Mouse (Mus musculus) midbrain, embryonic 10.5 days (tissue): ENCODE data around the gene Ifi35. TPM values are rescaled to one million over a fixed set of nuclear protein-coding genes. Genes with fewer than 3 reads are reported as not detected.

Source experiments
- DNase-seq: peaks from one replicate; pipeline ENCODE4 v3.0.0-alpha.2; 2017; ENCODE audit warnings: low spot score
- H3K27ac ChIP-seq: fragments of 300-500 bp; sonication (generic); replicated peaks from 2 replicates; pipeline ENCODE4 v1.5.1; 2016; ENCODE audit warnings: mild to moderate bottlenecking
- H3K27me3 ChIP-seq: fragments of 300-500 bp; sonication (generic); 2 replicates; pipeline ENCODE4 v1.6.1; 2016; ENCODE audit warnings: low read depth, mild to moderate bottlenecking; ENCODE audit not compliant: poor library complexity, severe bottlenecking
- H3K36me3 ChIP-seq: fragments of 300-500 bp; sonication (generic); 2 replicates; pipeline ENCODE4 v1.6.1; 2016; ENCODE audit warnings: mild to moderate bottlenecking, moderate library complexity
- H3K4me1 ChIP-seq: fragments of 300-500 bp; sonication (generic); 2 replicates; pipeline ENCODE4 v1.6.1; 2016
- H3K4me3 ChIP-seq: fragments of 300-500 bp; sonication (generic); 2 replicates; pipeline ENCODE4 v1.5.1; 2016; ENCODE audit warnings: mild to moderate bottlenecking, moderate library complexity
- H3K9me3 ChIP-seq: fragments of 300-500 bp; sonication (generic); replicated peaks from 2 replicates; pipeline ENCODE4 v1.6.1; 2016; ENCODE audit warnings: mild to moderate bottlenecking
- WGBS: fragments of 180-500 bp; shearing (Covaris S2); methylation state at CpG from one replicate; pipeline ENCODE4 v1.1.7; 2016; 5-methylcytosine and 5-hydroxymethylcytosine counted together
- polyA plus RNA-seq: library from polyadenylated mRNA; unstranded; fragments of >200 nt; fragmentation: Nextera tagmentation; extraction: Ambion mirVana; gene quantifications from 2 replicates; pipeline ENCODE4 v1.2.1, GENCODE M21; 2016

Gene Ifi35
- polyA plus RNA-seq, 1 experiment from 2014 or later, result 4.0 TPM

DNA sequence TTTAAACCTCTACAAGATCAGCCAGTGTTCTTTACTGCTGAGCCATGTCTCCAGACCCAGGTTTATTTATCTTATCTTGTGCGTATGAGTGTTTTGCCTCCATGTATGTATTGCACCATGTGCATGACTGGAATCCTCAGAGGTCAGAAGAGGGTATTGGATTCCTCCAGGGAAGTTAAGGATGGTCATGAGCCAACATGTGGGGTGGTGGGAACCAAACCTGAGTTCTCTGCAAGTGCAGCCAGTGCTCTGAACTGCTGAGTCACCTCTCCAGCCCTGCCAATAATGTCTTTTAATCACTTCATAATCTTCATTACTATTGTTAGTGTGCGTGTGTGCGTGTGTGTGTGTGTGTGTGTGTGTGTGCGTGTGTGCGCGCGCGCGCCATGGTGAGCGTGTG lies 3.3 kb downstream of the Ifi35 start:
- Histone ChIP-seq H3K27ac (no peak overlapping the region), H3K27me3 (no peaks in the 10 kb centered on the region), H3K4me3 (no peak overlapping the region), H3K36me3 (peaks cover 5% of the 10 kb centered on the region), H3K9me3 (no peaks in the 10 kb centered on the region), H3K4me1 (peaks cover 11% of the 10 kb centered on the region)
- 92% methylated on average over 10 of the region's 10 CpGs for WGBS
- DNase-seq, result no peak

DNA sequence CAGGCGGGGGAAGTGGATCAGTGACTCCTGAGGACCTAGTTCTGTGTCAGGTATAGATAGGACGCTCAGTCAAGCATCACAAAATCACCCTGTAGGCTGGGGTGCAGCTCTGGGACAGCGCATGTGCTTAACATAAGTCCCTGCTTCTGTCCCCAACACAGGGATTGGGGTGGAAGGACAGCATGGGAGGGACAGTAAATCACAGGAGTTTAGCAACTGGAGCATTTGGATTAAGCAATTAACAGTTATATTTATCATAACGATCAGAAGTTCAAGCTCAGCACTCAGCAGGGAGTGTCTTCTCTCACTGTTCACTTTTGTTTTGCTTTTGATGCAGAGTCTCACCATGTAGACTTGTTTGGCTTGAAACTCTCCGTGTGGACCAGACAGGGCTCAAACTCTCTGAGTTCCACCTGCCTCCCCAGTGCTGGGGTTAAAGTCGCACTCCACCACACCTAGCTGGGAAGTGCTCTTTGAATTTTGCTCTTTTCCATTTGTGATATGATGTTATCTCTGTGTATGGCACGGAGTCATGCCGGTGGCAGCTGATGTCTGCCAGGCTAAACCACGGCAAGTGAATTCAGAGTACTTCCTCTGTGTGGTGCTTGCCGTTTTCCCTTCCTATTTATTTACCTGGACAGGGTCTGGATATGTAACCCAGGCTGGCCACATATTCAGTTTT lies 4.0 kb downstream of the Ifi35 start:
- 83% methylated on average over 10 of the region's 10 CpGs for WGBS
- H3K27ac ChIP-seq, result no peak overlapping the region
- DNase-seq, result no peak
- no peaks in the 10 kb centered on the region for H3K9me3 ChIP-seq
- no peak overlapping the region for H3K4me3 ChIP-seq
- H3K36me3 ChIP-seq, result no peaks in the 10 kb centered on the region
- peaks cover 11% of the 10 kb centered on the region for H3K4me1 ChIP-seq
- H3K27me3 ChIP-seq, result no peaks in the 10 kb centered on the region

- 55% methylated on average over 6 of the region's 6 CpGs for WGBS
- Histone ChIP-seq H3K27me3 (no peaks in the 10 kb centered on the region), H3K36me3 (peaks cover 21% of the 10 kb centered on the region), H3K9me3 (no peaks in the 10 kb centered on the region), H3K4me3 (no peak overlapping the region), H3K4me1 (peaks cover 23% of the 10 kb centered on the region), H3K27ac (0 out of 2 replicates have a peak overlapping the region, but pooled peaks have one; percentile 14)
- DNase-seq, result no peak
Measured at GRCm38 (mm10) chr11:101454702-101455101, 6.5 kb downstream of the Ifi35 start.

DNA sequence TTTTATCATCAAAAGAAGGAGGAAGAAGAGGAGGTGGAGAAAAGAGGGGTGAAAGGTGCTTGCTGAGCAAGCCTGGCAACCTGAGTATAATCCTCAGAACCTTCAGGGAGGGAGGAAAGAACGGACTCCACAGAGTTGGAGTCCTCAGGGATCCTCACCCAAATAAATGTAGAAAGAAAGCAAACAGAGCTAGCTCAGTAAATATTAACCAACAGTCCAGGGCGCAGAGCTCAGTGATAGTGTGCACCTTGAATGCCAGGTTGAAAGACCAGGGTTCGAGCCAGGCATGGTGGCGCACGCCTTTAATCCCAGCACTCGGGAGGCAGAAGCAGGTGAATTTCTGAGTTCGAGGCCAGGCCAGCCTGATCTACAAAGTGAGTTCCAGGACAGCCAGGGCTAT lies 7.4 kb downstream of the Ifi35 start:
- 0 out of 2 replicates have a peak overlapping the region, but pooled peaks have one; percentile 38 for H3K27ac ChIP-seq
- H3K27me3 ChIP-seq, result no peaks in the 10 kb centered on the region
- H3K4me3 ChIP-seq, result no peak overlapping the region
- H3K9me3 ChIP-seq, result no peaks in the 10 kb centered on the region
- H3K36me3 ChIP-seq, result peaks cover 30% of the 10 kb centered on the region
- DNase-seq, result no peak
- H3K4me1 ChIP-seq, result peaks cover 32% of the 10 kb centered on the region
- WGBS, result 88% methylated on average over 7 of the region's 7 CpGs

DNA sequence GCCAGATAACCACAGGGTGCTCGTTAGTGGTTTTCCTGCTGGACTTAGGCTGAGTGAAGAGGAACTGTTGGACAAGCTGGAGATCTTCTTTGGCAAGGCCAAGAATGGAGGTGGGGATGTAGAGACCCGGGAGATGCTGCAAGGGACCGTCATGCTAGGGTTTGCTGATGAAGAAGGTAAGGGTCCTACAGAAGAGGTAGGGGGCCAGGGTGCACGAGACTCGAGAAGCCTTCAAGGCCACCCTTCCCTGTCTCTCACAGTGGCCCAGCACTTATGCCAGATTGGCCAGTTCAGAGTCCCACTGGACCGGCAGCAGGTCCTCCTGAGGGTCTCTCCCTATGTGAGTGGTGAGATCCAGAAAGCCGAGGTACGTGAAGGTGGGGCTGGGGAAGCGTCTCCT lies 9.4 kb downstream of the Ifi35 start:
- H3K27ac ChIP-seq, result no peak overlapping the region
- no peaks in the 10 kb centered on the region for H3K27me3 ChIP-seq
- H3K36me3 ChIP-seq, result peaks cover 45% of the 10 kb centered on the region
- H3K4me3 ChIP-seq, result no peak overlapping the region
- no peaks in the 10 kb centered on the region for H3K9me3 ChIP-seq
- WGBS, result 91% methylated on average over 9 of the region's 9 CpGs
- peaks cover 46% of the 10 kb centered on the region for H3K4me1 ChIP-seq
- no peak for DNase-seq

DNA sequence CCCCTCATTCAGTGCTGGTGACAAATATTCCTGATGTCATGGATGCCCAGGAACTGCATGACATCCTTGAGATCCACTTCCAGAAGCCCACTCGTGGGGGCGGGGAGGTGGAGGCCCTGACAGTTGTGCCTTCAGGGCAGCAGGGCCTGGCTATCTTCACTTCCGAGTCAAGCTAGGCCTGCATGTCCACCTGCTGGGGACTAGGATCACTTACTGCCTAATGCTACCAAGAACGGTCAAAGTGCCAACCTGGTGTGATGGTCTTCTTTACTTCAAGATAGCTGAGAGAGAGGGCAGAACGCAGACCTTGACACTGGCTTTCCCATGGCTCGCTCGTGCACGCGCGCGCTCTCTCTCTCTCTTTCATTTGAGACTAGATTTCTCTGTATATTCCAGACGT lies 10.0 kb downstream of the Ifi35 start:
- no peak for DNase-seq
- Histone ChIP-seq H3K4me1 (peaks cover 52% of the 10 kb centered on the region), H3K36me3 (peaks cover 45% of the 10 kb centered on the region), H3K27me3 (no peaks in the 10 kb centered on the region), H3K9me3 (no peaks in the 10 kb centered on the region), H3K27ac (no peak overlapping the region), H3K4me3 (no peak overlapping the region)
- 87% methylated on average over 12 of the region's 12 CpGs for WGBS

DNA sequence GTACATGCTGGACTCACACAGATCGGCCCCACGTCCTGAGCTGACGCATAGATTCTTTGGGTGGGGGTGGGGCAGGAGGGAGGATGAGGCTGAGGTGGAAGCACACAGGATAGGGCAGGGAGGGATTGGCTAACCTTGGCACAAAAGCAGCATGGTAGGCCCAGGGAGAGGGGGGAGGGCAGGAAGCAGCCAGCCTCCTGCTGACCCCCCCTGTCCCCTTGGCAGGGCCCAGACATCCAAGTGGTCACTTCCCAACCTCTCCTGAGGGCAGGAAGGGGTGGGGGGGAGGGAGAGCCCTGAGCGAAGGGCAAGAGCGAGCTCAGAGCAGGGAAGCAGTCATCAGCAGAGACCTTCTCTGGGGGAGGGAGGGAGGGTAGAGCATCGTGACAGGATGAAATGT lies 11.5 kb downstream of the Ifi35 start:
- peaks cover 9% of the 10 kb centered on the region for H3K27me3 ChIP-seq
- WGBS, result 28% methylated on average over 6 of the region's 6 CpGs
- peak overlapping the region; percentile 29 for H3K27ac ChIP-seq
- peaks cover 62% of the 10 kb centered on the region for H3K4me1 ChIP-seq
- no peak for DNase-seq
- no peaks in the 10 kb centered on the region for H3K9me3 ChIP-seq
- peaks cover 45% of the 10 kb centered on the region for H3K36me3 ChIP-seq
- no peak overlapping the region for H3K4me3 ChIP-seq

DNA sequence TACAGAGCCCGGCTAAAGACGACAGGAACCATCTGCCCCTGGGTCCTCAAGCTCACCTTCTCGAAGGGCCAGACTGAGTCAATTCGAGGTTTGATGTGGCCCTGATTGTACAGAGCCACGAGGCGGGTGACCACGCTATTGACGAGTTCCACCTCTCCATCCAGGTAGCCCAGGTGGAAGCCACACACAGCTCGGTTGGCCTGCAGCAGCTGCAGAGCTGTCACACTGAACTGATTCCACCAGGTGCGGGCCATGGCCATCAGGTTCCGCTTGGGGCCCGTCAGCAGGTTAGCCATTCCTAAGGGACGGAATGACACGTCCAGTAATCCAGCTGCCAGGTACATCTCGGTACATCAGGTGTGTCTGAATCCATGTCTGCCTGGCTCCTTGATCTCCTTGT lies 12.1 kb downstream of the Ifi35 start:
- H3K36me3 ChIP-seq, result peaks cover 45% of the 10 kb centered on the region

DNA sequence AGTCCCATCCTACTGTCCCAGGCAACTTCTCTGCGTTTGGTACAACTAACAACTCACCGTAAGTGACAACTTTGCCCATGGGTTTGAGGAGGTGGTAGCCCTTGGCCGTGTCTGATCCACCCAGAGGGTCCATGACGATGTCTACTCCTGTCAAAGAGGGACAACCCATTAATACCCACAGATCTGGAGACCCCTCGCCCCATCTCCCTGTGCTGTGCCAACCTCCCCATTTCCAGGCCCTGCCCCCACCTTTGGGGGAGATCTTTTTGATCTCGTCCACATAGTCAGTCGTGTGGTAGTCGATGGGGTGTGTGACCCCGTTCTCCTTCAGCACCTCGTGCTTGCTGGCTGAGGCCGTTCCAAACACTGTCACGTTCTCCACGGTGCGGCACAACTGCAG lies 13.9 kb downstream of the Ifi35 start:
- Histone ChIP-seq H3K27me3 (peaks cover 24% of the 10 kb centered on the region), H3K27ac (peak overlapping the region; percentile 80), H3K36me3 (peaks cover 45% of the 10 kb centered on the region), H3K4me1 (peaks cover 79% of the 10 kb centered on the region), H3K9me3 (no peaks in the 10 kb centered on the region), H3K4me3 (peak overlapping the region; percentile 32)
- WGBS, result 74% methylated on average over 14 of the region's 14 CpGs
- no peak for DNase-seq

More for the DNA sequence above, 12.1 kb downstream of the Ifi35 start:
- Histone ChIP-seq H3K27me3 (peaks cover 15% of the 10 kb centered on the region), H3K4me3 (no peak overlapping the region), H3K9me3 (no peaks in the 10 kb centered on the region), H3K4me1 (peaks cover 63% of the 10 kb centered on the region), H3K27ac (peak overlapping the region; percentile 29; the same call in 1 of the 2 replicates)
- no peak for DNase-seq
- 86% methylated on average over 15 of the region's 15 CpGs for WGBS

- Histone ChIP-seq H3K4me3 (peak overlapping the region; percentile 32), H3K36me3 (peaks cover 42% of the 10 kb centered on the region), H3K4me1 (peaks cover 86% of the 10 kb centered on the region), H3K9me3 (no peaks in the 10 kb centered on the region), H3K27ac (peak overlapping the region; percentile 80), H3K27me3 (peaks cover 27% of the 10 kb centered on the region)
- DNase-seq, result peak; percentile 71
- WGBS, result 44% methylated on average over 13 of the region's 13 CpGs
Measured at GRCm38 (mm10) chr11:101462583-101463440, 14.6 kb downstream of the Ifi35 start.

- peaks cover 90% of the 10 kb centered on the region for H3K4me1 ChIP-seq
- H3K4me3 ChIP-seq, result peak within 1 kb of the TSS; percentile 68
- no peak for DNase-seq
- H3K9me3 ChIP-seq, result no peaks in the 10 kb centered on the region
- H3K27ac ChIP-seq, result peak within 1 kb of the TSS; percentile 82
- H3K36me3 ChIP-seq, result peaks cover 27% of the 10 kb centered on the region
- peaks cover 31% of the 10 kb centered on the region for H3K27me3 ChIP-seq
- WGBS, result 13% methylated on average over 12 of the region's 12 CpGs
Measured at GRCm38 (mm10) chr11:101464211-101465100, 16.2 kb downstream of the Ifi35 start, which contains the start of gene Rnd2. TSS of gene Rnd2 (plus strand) at chr11:101464999.
